Mouse (Mus musculus): ENCODE measurements around the gene Dlg2. TPM values are rescaled to one million over a fixed set of nuclear protein-coding genes. Genes with fewer than 3 reads are reported as not detected.

Dlg2 gene
- polyA plus RNA-seq (2015; fragmentation: Nextera tagmentation; extraction: Ambion mirVana) = 27.1 and 28.8 TPM in 2 replicates

GRCm38 (mm10) chr7:90476313-90477245 is at the start of gene Dlg2:
Dlg2 (plus strand) TSS chr7:90476672.
- H3K4me3 ChIP-seq (ENCODE audit: low read depth, low read length) = peak within 1 kb of the TSS; percentile 71
- WGBS = under 1% methylated on average over 32 of the region's 32 CpGs
- no peaks in the 10 kb centered on the region for H3K36me3 ChIP-seq (ENCODE audit: control insufficient read depth, insufficient read depth, low read length)
- peak within 1 kb of the TSS; percentile 96 for H3K27ac ChIP-seq (ENCODE audit: low read length)
- peak within 1 kb of the TSS; percentile 89 for H3K9ac ChIP-seq (ENCODE audit: low read depth, low read length)
- H3K9me3 ChIP-seq (replicated peaks; ENCODE audit: control insufficient read depth, low read length, poor library complexity, severe bottlenecking) = no peaks in the 10 kb centered on the region
- peak within 1 kb of the TSS; percentile 86 for H3K4me2 ChIP-seq (ENCODE audit: low read length)
- ATAC-seq = peak; percentile 85
- no peaks in the 10 kb centered on the region for H3K27me3 ChIP-seq (ENCODE audit: control insufficient read depth, insufficient read depth, low read depth, low read length)
- peaks cover 18% of the 10 kb centered on the region for H3K4me1 ChIP-seq (ENCODE audit: control insufficient read depth, insufficient read depth, low read length)

GRCm38 (mm10) chr7:90427006-90427405 is 49.5 kb upstream of the Dlg2 start:
- H3K36me3 ChIP-seq (ENCODE audit: control insufficient read depth, insufficient read depth, low read length) = no peaks in the 10 kb centered on the region
- peak overlapping the region; percentile 34 for H3K4me3 ChIP-seq (ENCODE audit: low read depth, low read length)
- no peaks in the 10 kb centered on the region for H3K27me3 ChIP-seq (ENCODE audit: control insufficient read depth, insufficient read depth, low read depth, low read length)
- H3K9me3 ChIP-seq (replicated peaks; ENCODE audit: control insufficient read depth, low read length, poor library complexity, severe bottlenecking) = no peaks in the 10 kb centered on the region
- peak overlapping the region; percentile 80 for H3K4me2 ChIP-seq (ENCODE audit: low read length)
- no peak for ATAC-seq
- peaks cover 5% of the 10 kb centered on the region; the same call in 1 of the 2 replicates for H3K4me1 ChIP-seq (ENCODE audit: control insufficient read depth, insufficient read depth, low read length)
- no peak overlapping the region for H3K27ac ChIP-seq (ENCODE audit: low read length)
- peak overlapping the region; percentile 27; the same call in 1 of the 2 replicates for H3K9ac ChIP-seq (ENCODE audit: low read depth, low read length)
- 72% methylated on average over 9 of the region's 9 CpGs for WGBS

DNA sequence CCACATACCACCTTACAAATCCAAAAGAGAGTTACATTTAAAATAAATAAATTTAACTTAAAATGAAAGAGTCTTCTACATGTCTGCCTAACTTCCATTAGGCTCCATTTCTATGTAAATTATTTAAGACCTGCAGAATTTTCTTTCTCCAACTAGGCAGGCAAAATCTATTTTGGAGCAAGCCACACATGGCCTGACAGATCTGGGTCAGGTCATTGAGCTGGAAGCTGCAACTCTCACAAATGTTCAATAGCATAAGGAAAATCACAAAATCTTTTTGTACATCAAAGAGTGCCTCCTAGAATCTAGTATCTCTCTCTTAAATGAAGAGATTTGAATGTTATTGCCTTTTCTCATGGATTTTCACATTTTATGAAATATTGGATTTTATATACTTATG is 44.3 kb upstream of the Dlg2 start:
- Histone ChIP-seq H3K4me1 (ENCODE audit: control insufficient read depth, insufficient read depth, low read length) (no peaks in the 10 kb centered on the region; the same call in 1 of the 2 replicates), H3K4me3 (ENCODE audit: low read depth, low read length) (no peak overlapping the region), H3K36me3 (ENCODE audit: control insufficient read depth, insufficient read depth, low read length) (no peaks in the 10 kb centered on the region), H3K27me3 (ENCODE audit: control insufficient read depth, insufficient read depth, low read depth, low read length) (no peaks in the 10 kb centered on the region), H3K9ac (ENCODE audit: low read depth, low read length) (no peak overlapping the region), H3K4me2 (ENCODE audit: low read length) (no peak overlapping the region), H3K9me3 (replicated peaks; ENCODE audit: control insufficient read depth, low read length, poor library complexity, severe bottlenecking) (no peaks in the 10 kb centered on the region), H3K27ac (ENCODE audit: low read length) (no peak overlapping the region)
- no peak for ATAC-seq

GRCm38 (mm10) chr7:90440044-90440443 is 36.4 kb upstream of the Dlg2 start:
- no peak overlapping the region for H3K4me3 ChIP-seq (ENCODE audit: low read depth, low read length)
- peaks cover 4% of the 10 kb centered on the region for H3K4me1 ChIP-seq (ENCODE audit: control insufficient read depth, insufficient read depth, low read length)
- no peaks in the 10 kb centered on the region for H3K36me3 ChIP-seq (ENCODE audit: control insufficient read depth, insufficient read depth, low read length)
- H3K9ac ChIP-seq (ENCODE audit: low read depth, low read length) = no peak overlapping the region
- no peak for ATAC-seq
- WGBS = 94% methylated on average over 4 of the region's 4 CpGs
- H3K27ac ChIP-seq (ENCODE audit: low read length) = no peak overlapping the region
- no peaks in the 10 kb centered on the region for H3K27me3 ChIP-seq (ENCODE audit: control insufficient read depth, insufficient read depth, low read depth, low read length)
- no peaks in the 10 kb centered on the region for H3K9me3 ChIP-seq (replicated peaks; ENCODE audit: control insufficient read depth, low read length, poor library complexity, severe bottlenecking)
- H3K4me2 ChIP-seq (ENCODE audit: low read length) = no peak overlapping the region

DNA sequence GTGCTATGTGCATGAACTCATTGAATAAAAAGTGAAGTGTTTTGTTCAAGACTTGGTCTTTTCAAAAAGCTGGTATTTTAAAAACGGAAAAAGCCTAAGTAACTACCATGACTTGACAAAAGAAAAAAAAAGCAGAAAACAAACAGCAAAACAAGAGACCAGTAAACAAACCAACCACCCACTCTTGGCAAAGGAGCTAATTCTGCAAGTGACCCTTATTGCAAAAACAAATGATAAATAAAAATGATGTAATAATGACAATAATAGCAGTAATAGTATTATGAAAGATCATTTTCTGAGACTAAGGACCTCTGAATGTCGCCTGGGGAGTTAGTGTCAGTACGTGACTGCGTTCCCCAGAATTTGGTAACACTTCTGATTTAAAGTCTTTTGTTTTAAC is 34.4 kb upstream of the Dlg2 start:
- 1% methylated on average over 4 of the region's 4 CpGs for WGBS
- no peaks in the 10 kb centered on the region for H3K27me3 ChIP-seq (ENCODE audit: control insufficient read depth, insufficient read depth, low read depth, low read length)
- peaks cover 9% of the 10 kb centered on the region for H3K4me1 ChIP-seq (ENCODE audit: control insufficient read depth, insufficient read depth, low read length)
- peak; percentile 16 for ATAC-seq
- peak overlapping the region; percentile 66 for H3K9ac ChIP-seq (ENCODE audit: low read depth, low read length)
- H3K36me3 ChIP-seq (ENCODE audit: control insufficient read depth, insufficient read depth, low read length) = no peaks in the 10 kb centered on the region
- no peaks in the 10 kb centered on the region for H3K9me3 ChIP-seq (replicated peaks; ENCODE audit: control insufficient read depth, low read length, poor library complexity, severe bottlenecking)
- H3K27ac ChIP-seq (ENCODE audit: low read length) = peak overlapping the region; percentile 99
- peak overlapping the region; percentile 67 for H3K4me2 ChIP-seq (ENCODE audit: low read length)
- H3K4me3 ChIP-seq (ENCODE audit: low read depth, low read length) = peak overlapping the region; percentile 99

- 0% methylated on average over 44 of the region's 54 CpGs for WGBS
- peak within 1 kb of the TSS; percentile 99 for H3K9ac ChIP-seq (ENCODE audit: low read depth, low read length)
These were observed 33.9 kb upstream of the Dlg2 start, which contains the start of gene Crebzf for GRCm38 (mm10) chr7:90442518-90443080. Crebzf (plus strand) TSS chr7:90442729.

DNA sequence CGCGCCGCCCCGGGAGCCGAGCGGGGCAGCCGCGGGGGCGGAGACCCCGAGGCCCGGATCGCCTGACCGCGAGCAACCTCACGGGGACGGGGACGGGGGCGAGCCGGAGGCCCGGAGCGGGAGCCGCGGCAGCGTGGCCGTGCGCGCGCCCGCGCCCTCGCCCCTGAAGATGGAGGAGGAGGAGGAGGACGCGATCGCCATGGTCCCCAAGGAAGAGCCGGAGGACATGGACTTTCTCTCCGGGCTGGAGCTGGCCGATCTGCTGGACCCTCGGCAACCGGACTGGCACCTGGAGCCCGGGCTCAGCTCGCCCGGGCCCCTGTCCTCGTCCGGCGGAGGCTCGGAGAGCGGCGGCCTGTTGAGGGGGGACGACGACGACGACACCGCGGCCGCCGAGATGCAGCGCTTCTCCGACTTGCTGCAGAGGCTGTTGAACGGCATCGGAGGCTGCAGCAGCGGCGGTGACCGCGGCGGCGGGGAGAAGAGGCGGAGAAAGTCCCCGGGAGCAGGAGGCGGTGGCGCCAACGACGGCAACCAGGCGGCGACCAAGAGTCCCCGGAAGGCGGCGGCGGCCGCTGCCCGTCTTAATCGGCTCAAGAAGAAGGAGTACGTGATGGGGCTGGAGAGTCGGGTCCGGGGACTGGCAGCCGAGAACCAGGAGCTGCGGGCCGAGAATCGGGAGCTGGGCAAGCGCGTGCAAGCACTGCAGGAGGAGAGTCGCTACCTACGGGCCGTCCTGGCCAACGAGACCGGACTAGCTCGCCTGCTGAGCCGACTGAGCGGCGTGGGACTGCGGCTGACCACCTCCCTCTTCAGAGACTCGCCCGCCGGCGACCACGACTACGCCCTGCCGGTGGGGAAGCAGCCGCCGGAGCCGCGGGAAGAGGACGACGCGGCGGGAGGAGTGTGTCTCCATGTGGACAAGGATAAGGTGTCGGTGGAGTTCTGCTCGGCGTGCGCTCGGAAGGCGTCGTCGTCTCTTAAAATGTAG is 33.1 kb upstream of the Dlg2 start:
- H3K9ac ChIP-seq (ENCODE audit: low read depth, low read length) = peak overlapping the region; percentile 99
- H3K27me3 ChIP-seq (ENCODE audit: control insufficient read depth, insufficient read depth, low read depth, low read length) = no peaks in the 10 kb centered on the region
- no peaks in the 10 kb centered on the region for H3K9me3 ChIP-seq (replicated peaks; ENCODE audit: control insufficient read depth, low read length, poor library complexity, severe bottlenecking)
- H3K4me3 ChIP-seq (ENCODE audit: low read depth, low read length) = peak overlapping the region; percentile 99
- ATAC-seq = peak; percentile 76
- peaks cover 13% of the 10 kb centered on the region for H3K4me1 ChIP-seq (ENCODE audit: control insufficient read depth, insufficient read depth, low read length)
- H3K4me2 ChIP-seq (ENCODE audit: low read length) = peak overlapping the region; percentile 83
- H3K27ac ChIP-seq (ENCODE audit: low read length) = peak overlapping the region; percentile 99
- H3K36me3 ChIP-seq (ENCODE audit: control insufficient read depth, insufficient read depth, low read length) = no peaks in the 10 kb centered on the region
- WGBS = under 1% methylated on average over 109 of the region's 123 CpGs

More at GRCm38 (mm10) chr7:90442518-90443080, 33.9 kb upstream of the Dlg2 start, which contains the start of gene Crebzf:
- ATAC-seq = peak; percentile 97
- Histone ChIP-seq H3K36me3 (ENCODE audit: control insufficient read depth, insufficient read depth, low read length) (no peaks in the 10 kb centered on the region), H3K27me3 (ENCODE audit: control insufficient read depth, insufficient read depth, low read depth, low read length) (no peaks in the 10 kb centered on the region), H3K9me3 (replicated peaks; ENCODE audit: control insufficient read depth, low read length, poor library complexity, severe bottlenecking) (no peaks in the 10 kb centered on the region), H3K4me1 (ENCODE audit: control insufficient read depth, insufficient read depth, low read length) (peaks cover 12% of the 10 kb centered on the region), H3K27ac (ENCODE audit: low read length) (peak within 1 kb of the TSS; percentile 99), H3K4me3 (ENCODE audit: low read depth, low read length) (peak within 1 kb of the TSS; percentile 99), H3K4me2 (ENCODE audit: low read length) (peak within 1 kb of the TSS; percentile 83)

DNA sequence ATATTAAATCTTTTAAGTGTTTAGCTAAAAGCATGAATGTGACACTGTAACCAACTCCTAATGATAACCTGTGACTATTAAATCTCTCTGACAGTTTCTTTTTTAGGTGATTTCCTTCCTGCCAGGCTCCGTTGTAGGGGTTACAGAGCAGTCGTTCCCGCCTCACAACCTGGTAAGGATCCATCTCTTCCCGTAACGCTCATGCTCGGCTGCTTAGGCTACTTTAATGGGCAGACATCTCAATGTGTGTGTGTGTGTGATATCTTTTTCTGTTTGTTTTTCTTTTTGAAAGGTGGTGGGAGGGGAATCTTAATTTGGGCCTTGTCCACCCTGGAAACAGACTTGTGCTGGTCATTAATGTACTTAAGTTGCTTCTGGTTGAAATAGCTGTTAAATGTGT is 32.3 kb upstream of the Dlg2 start:
- Histone ChIP-seq H3K27ac (ENCODE audit: low read length) (no peak overlapping the region), H3K4me1 (ENCODE audit: control insufficient read depth, insufficient read depth, low read length) (peaks cover 15% of the 10 kb centered on the region)

More for the DNA sequence above, 32.3 kb upstream of the Dlg2 start:
- Histone ChIP-seq H3K9ac (ENCODE audit: low read depth, low read length) (peak overlapping the region; percentile 99), H3K36me3 (ENCODE audit: control insufficient read depth, insufficient read depth, low read length) (peaks cover 2% of the 10 kb centered on the region; the same call in 1 of the 2 replicates), H3K4me3 (ENCODE audit: low read depth, low read length) (peak overlapping the region; percentile 99), H3K9me3 (replicated peaks; ENCODE audit: control insufficient read depth, low read length, poor library complexity, severe bottlenecking) (no peaks in the 10 kb centered on the region), H3K4me2 (ENCODE audit: low read length) (peak overlapping the region; percentile 83), H3K27me3 (ENCODE audit: control insufficient read depth, insufficient read depth, low read depth, low read length) (no peaks in the 10 kb centered on the region)
- WGBS = 0% methylated on average over 6 of the region's 6 CpGs
- ATAC-seq = no peak

Measured in midbrain, embryonic 16.5 days (tissue).